Mouse (Mus musculus): ENCODE measurements around the gene Dusp18. TPM values are rescaled to one million over a fixed set of nuclear protein-coding genes. Genes with fewer than 3 reads are reported as not detected.

Dusp18 gene
- total RNA-seq, 1 experiment, result 1.4 TPM

DNA sequence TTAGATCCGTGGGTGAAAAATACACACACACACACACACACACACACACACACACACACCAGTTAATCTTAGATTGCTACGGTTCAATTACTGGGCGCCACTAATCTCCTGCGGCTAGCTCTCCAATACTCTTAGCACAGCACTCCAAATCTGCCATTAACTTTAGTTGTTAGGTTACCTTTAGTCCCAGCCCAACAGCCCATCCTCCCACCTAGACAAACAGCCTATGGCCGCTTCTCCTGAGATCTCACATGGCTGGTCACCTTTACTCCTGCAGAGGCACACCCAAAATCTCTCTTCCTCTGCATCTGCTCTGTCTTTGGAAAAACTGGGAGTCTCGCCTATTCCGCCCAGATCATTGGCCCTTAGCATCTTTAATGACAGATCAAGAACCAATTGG, 46.3 kb downstream of the Dusp18 start:
- in situ Hi-C loops (cut with MboI; ENCODE audit: low sequenced_read_pairs in 2 of 2, unreplicated experiment in 2 of 2), result no loop called here
- DNase-seq (ENCODE audit: low read depth, low spot score), result no peak
- TF ChIP-seq MAFK (IDR thresholded peaks at IDR 0.05; ENCODE audit: insufficient read depth, low read depth, low read length), result no peak
- TF ChIP-seq ZC3H11A (IDR thresholded peaks at IDR 0.05; ENCODE audit: borderline replicate concordance, low read depth, low read length), result no peak
- no peak for TF ChIP-seq HCFC1 (IDR thresholded peaks at IDR 0.05; ENCODE audit: borderline replicate concordance, insufficient read depth, low read length)
- no peak for TF ChIP-seq CHD2 (IDR thresholded peaks at IDR 0.05; ENCODE audit: low read depth, low read length)
- TF ChIP-seq ZNF384 (IDR thresholded peaks at IDR 0.05; ENCODE audit: low read depth, low read length), result no peak
- no peak overlapping the region for H3K9ac ChIP-seq (ENCODE audit: insufficient read depth, low read depth, low read length, poor library complexity, severe bottlenecking)
- no peaks in the 10 kb centered on the region for H3K36me3 ChIP-seq (ENCODE audit: control insufficient read depth, insufficient read depth, low read length, poor library complexity, severe bottlenecking)
- peaks cover 2 to 8% of the 10 kb centered on the region in 2 experiments; a peak in 2 of 4 replicates for H3K4me1 ChIP-seq (ENCODE audit: control insufficient read depth in 2 of 2, insufficient read depth in 2 of 2, low read length in 2 of 2, poor library complexity in 1 of 2)
- H3K4me3 ChIP-seq (ENCODE audit: insufficient read depth in 1 of 2, low read depth in 1 of 2, low read length in 2 of 2, poor library complexity in 1 of 2, severe bottlenecking in 1 of 2), result no peak overlapping the region
- no peaks in the 10 kb centered on the region for H3K9me3 ChIP-seq (ENCODE audit: control insufficient read depth, insufficient read depth, low read depth, low read length)
- H3K27ac ChIP-seq (ENCODE audit: insufficient read depth, low read depth, low read length, poor library complexity, severe bottlenecking), result no peak overlapping the region

DNA sequence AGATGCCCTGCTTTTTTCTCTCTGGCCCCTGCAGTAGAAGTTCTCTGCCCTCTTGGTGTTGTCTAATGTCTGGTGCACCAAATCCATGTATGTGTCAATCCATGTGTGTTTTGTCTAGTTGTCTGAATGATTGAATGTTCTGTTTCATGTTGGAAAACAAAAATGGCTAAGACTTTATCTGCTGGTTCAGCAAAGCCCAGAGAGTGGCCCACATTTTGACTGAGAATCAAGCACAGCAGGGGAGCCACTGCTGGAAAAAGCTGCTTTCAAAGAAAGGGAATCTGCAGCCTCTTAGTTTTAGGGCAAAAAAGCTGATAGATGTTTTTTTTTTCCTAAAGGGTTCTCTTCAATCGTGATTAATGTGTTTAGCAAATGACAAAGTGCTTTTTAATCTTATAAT, 51.3 kb downstream of the Dusp18 start:
- DNase-seq (ENCODE audit: low read depth, low spot score), result no peak
- no peaks in the 10 kb centered on the region for H3K36me3 ChIP-seq (ENCODE audit: control insufficient read depth, insufficient read depth, low read length, poor library complexity, severe bottlenecking)
- TF ChIP-seq MAFK (IDR thresholded peaks at IDR 0.05; ENCODE audit: insufficient read depth, low read depth, low read length) (peak; percentile 77), ZC3H11A (IDR thresholded peaks at IDR 0.05; ENCODE audit: borderline replicate concordance, low read depth, low read length) (no peak)
- H3K4me1 ChIP-seq (ENCODE audit: control insufficient read depth in 2 of 2, insufficient read depth in 2 of 2, low read length in 2 of 2, poor library complexity in 1 of 2), result peaks cover 3 to 5% of the 10 kb centered on the region in 2 experiments; a peak in 2 of 4 replicates
- H3K4me3 ChIP-seq (ENCODE audit: insufficient read depth in 1 of 2, low read depth in 1 of 2, low read length in 2 of 2, poor library complexity in 1 of 2, severe bottlenecking in 1 of 2), result no peak overlapping the region; a peak in 1 of 4 replicates
- in situ Hi-C loops (cut with MboI; ENCODE audit: low sequenced_read_pairs in 2 of 2, unreplicated experiment in 2 of 2), result no loop called here
- no peak overlapping the region for H3K9ac ChIP-seq (ENCODE audit: insufficient read depth, low read depth, low read length, poor library complexity, severe bottlenecking)
- no peak overlapping the region; the same call in 1 of the 2 replicates for H3K27ac ChIP-seq (ENCODE audit: insufficient read depth, low read depth, low read length, poor library complexity, severe bottlenecking)
- H3K9me3 ChIP-seq (ENCODE audit: control insufficient read depth, insufficient read depth, low read depth, low read length), result no peaks in the 10 kb centered on the region

Other genes starting within 250 kb of the Dusp18 start
- gene Morc2a, start 246.0 kb upstream of the Dusp18 start, total RNA-seq (2012; rRNA removed), result 34.9 and 36.3 TPM in 2 replicates
- gene Osbp2, start 31.3 kb upstream of the Dusp18 start, total RNA-seq (2012; rRNA removed), result 0.27 and 0.37 TPM in 2 replicates
- gene 4921536K21Rik, start 142 bp upstream of the Dusp18 start, total RNA-seq (2012; rRNA removed), result 0.21 and 0.22 TPM in 2 replicates
- 13.9 and 18.2 TPM in 2 replicates for gene Slc35e4, start 19.4 kb downstream of the Dusp18 start, total RNA-seq (2012; rRNA removed)
- 32.4 and 44.3 TPM in 2 replicates for gene Tcn2, start 36.9 kb downstream of the Dusp18 start, total RNA-seq (2012; rRNA removed)
- gene Pes1, start 68.7 kb downstream of the Dusp18 start, total RNA-seq (2012; rRNA removed), result 128 and 143 TPM in 2 replicates
- gene 4930556J24Rik, start 81.5 kb downstream of the Dusp18 start, total RNA-seq (2012; rRNA removed), result 0.76 and 1.3 TPM in 2 replicates
- 4.0 and 4.9 TPM in 2 replicates for gene Gal3st1, start 88.4 kb downstream of the Dusp18 start, total RNA-seq (2012; rRNA removed)
- gene Sec14l4, start 136.2 kb downstream of the Dusp18 start, total RNA-seq (2012; rRNA removed), result 0.94 and 2.3 TPM in 2 replicates
- gene Sec14l3, start 169.6 kb downstream of the Dusp18 start, total RNA-seq (2012; rRNA removed), result 0.22 and 0.26 TPM in 2 replicates
- 12.7 and 20.5 TPM in 2 replicates for gene Mtfp1, start 200.2 kb downstream of the Dusp18 start, total RNA-seq (2012; rRNA removed)
- 7.9 and 9.0 TPM in 2 replicates for gene Sec14l2, start 228.2 kb downstream of the Dusp18 start, total RNA-seq (2012; rRNA removed)
- 19.5 and 28.8 TPM in 2 replicates for gene Rnf215, start 240.0 kb downstream of the Dusp18 start, total RNA-seq (2012; rRNA removed)

Data from ES-E14 (cell line).